Mouse (Mus musculus): Measurements from ENCODE around the gene Dse.

DNA sequence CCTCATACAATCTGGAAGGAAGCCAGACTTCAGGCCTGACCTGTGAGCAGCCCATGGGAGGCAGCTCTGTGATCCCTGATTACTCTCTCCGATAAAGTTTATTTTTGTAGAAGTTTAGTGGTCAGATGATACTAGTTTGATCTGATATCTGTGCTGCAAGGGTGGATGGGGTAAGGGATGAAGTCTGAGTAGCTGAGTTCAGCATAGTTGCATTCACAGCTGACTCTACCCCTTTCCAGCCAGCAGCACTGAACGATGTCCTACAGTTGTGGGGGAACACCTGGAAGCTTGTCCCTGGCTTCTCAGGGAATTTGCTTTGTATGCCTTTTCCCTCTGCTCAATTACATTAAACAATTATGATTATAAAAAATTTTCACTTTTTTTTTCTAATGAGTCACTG is 12.6 kb downstream of the Dse start:
- TF ChIP-seq CTCF (IDR thresholded peaks at IDR 0.05; ENCODE audit: low read depth) = no peak
- no peak for TF ChIP-seq EP300 (IDR thresholded peaks at IDR 0.05; ENCODE audit: low read depth)

All from liver, postnatal 0 days (tissue).